Mouse (Mus musculus) regulatory T cell (primary cell): ENCODE data around the gene Tmem19.

Source experiments
- in situ Hi-C: fragments of 300-600 bp; cut with MboI, MseI; formaldehyde crosslinking; loops from one replicate; pipeline ENCODE4 v1.15.1; 2025; ENCODE audit warnings: high pct_unique_total_duplicates

The Tmem19 gene

GRCm38 (mm10) chr10:115313641-115314286 lies 48.5 kb downstream of the Tmem19 start:
- in situ Hi-C loops = loop anchor here (5.0 to 25.0 kb wide), 2 partner anchors 76 to 299 kb away; no protein-coding TSS in a partner anchor

GRCm38 (mm10) chr10:115312732-115313131 lies 49.6 kb downstream of the Tmem19 start:
- in situ Hi-C loops = loop anchor here (5.0 to 25.0 kb wide), 2 partner anchors 75 to 300 kb away; no protein-coding TSS in a partner anchor

DNA sequence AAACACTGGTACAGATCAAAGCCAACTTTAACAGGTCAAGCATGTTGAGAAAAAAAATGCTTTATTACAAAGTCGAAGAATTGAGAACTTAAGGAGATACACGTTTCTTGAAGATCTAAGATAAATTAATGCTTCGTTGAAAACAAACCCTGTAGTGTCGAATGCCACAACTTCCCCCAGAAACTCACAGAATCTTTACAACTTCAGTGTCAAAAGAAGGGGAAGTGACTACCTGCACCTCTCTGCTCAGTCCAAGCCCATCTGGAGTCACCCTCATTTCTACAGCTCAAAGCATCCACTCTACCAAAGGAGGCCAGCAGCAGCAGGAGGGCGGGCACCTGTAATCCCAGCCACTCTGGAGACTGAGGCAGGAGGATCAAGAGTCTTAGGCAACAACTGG lies 50.1 kb downstream of the Tmem19 start:
- in situ Hi-C loops = loop anchor here (5.0 to 25.0 kb wide), 2 partner anchors 75 to 300 kb away; no protein-coding TSS in a partner anchor

DNA sequence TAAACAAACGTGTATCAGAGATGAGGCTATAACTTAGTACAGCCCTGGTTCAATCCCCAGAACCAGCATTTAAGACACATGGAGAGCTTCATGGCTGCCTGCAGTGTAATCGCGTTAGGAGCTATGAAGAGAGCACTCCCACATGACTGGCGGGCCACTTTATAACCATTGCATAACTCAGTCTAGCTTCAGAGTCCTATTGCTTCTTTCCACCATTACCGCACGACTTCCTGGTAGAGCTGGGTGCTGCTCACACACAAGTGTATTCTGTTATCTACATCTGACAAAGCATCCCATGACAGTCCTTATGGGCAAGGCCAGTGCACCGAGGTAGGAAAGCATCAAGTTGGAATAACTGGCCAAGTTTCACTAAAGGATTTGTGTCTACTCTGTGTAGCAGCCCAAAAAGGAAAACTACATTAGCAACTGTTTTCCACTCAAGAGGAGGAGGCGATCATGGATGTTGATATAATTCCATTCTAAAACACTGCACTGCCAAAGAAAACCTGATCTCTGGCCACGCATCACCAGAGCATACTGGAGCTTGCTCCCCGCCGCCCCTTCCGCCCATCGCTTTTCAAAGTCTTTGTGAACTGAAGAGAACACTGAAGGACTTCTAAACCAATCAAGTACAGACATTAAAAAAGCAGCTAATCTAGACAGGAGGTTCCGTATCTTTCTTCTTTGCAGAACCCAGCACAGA lies 50.9 kb downstream of the Tmem19 start:
- in situ Hi-C loops = loop anchor here (5.0 to 25.0 kb wide), 2 partner anchors 74 to 301 kb away; no protein-coding TSS in a partner anchor

DNA sequence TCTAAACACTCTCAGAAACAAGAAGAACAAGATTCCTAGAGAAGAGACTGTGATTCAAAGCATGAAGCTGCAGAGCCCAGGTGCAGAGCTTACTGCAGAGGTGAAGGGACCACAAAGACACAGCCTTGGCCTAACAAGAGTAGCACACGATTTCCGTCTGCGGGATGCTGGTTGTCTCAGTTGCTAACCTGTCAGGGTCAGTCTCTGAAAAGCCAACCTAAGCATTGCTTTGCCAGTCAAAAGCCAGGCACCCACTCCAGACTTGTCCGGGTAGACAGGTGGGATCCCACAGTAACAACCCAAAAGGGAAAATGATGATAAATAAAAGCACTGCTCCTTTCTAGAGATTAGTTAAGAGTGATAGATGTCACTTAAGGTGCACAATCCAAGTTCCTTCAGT lies 53.1 kb downstream of the Tmem19 start:
- in situ Hi-C loops = loop anchor here (25.0 kb wide), 1 partner anchor 303 kb away; no protein-coding TSS in a partner anchor

- in situ Hi-C loops = loop anchor here (25.0 kb wide), 1 partner anchor 305 kb away; no protein-coding TSS in a partner anchor
These were observed 54.9 kb downstream of the Tmem19 start for GRCm38 (mm10) chr10:115307331-115307875.

DNA sequence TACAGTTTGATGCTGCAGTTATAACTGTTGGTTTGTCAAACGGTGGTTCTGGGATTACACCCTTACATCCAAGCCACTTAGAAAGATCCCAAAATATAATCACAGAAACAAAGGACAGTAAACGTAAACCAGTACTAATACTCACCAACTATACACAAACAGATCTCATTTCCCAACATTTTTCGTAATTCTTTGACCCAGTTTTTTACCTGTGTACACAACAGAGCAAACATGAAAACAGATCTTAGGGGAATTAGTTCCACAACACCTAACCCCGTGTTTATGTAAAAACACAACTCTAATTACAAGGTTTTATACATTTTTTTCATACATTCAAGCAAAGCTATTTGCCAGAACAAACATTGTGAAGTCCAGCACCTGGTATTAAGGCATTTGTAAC lies 63.6 kb downstream of the Tmem19 start:
- in situ Hi-C loops = no loop called here

- in situ Hi-C loops = no loop called here
These were observed 64.7 kb downstream of the Tmem19 start for GRCm38 (mm10) chr10:115297582-115297981.

- in situ Hi-C loops = no loop called here
These were observed 65.8 kb downstream of the Tmem19 start for GRCm38 (mm10) chr10:115296401-115296935.

DNA sequence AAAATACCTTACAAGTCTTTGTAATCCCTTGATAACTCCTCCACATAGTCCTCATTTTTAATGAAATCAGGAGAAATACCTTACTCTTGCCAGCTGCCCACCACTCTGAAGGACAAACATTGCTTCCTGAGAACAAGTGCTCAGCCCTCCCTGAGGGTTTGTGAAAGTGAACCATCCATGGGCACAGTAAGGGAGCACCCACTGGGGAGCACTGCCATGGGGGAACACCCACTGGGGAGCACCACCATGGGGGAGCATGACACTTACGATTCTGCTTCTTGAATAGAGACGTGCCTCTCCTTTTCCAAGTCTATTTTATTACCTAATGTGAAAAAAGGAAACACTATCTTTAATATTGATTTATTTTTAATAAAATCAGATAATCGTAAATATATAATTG lies 67.1 kb downstream of the Tmem19 start:
- in situ Hi-C loops = no loop called here

- in situ Hi-C loops = no loop called here
These were observed 67.6 kb downstream of the Tmem19 start for GRCm38 (mm10) chr10:115294715-115295114.

GRCm38 (mm10) chr10:115293946-115294345 lies 68.4 kb downstream of the Tmem19 start:
- in situ Hi-C loops = no loop called here

GRCm38 (mm10) chr10:115290671-115291070 lies 71.6 kb downstream of the Tmem19 start:
- in situ Hi-C loops = no loop called here
